Mouse (Mus musculus) cerebellum, adult 18-20 months (tissue): ENCODE data around the gene Lzts3.
"Not testable (repeated sequence)": the region's sequence is repeated elsewhere in the genome, so short reads cannot be mapped to it uniquely, and the experiment has no call there.

Source experiments
- DNase-seq, 2 experiments: peaks; one replicate each; pipeline ENCODE4 v3.0.0; 2021

Gene Lzts3

DNA sequence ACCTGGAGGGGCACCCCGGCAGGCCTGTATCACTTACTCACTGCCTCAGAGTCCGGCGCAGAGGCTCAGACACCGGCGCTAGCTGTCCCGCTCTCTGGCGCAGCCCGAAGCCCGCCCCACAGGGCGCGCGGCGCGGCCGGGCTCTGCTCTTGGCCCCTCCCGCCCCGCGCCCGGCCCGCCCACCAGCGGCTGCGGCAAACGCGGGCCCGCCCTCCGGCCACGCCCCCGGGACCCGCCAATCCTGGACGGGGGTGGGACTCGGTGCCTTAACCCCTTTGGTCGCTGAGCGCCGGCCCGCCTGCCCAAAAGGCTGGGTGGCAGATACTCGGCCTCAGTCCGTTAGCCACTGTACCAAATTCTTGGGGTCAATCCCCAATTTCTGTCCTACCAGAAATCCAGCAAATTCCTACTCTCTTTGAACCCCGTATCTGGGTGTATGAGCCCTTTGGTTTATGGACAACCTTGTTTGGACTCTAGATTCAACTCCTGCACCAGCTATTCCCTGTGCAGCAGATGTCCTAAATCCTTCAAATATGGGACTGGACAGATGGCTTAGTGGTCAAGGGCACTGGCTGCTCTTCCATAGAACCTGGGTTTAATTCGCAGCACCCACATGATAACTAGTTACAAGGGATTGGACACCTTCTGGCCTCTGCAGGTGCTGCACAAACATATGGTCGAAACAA, at the start of gene Lzts3:
Lzts3 (minus strand) TSS at position 120 of the 686 bp plus-strand sequence.
- DNase-seq = peak; percentile 96 to 97

DNA sequence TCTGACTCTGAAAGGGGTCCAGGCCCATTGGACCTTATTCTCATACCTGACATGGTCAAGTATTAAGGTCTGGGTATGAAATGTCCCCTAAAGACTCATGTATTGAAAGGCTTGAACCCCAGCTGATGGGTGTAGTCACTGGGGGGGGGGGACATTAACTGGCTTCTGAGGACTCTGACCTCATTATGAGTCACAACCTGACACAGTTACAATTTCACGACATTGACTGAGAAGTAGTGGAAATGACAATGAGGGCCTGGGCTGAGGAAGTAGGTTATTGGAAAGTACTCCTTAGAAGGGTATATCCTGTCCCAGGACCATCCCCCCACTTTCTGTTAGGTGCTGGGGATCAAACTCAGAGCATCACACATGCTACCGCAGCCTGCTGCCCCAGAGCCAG, 46.4 kb upstream of the Lzts3 start:
- DNase-seq = no peak

DNA sequence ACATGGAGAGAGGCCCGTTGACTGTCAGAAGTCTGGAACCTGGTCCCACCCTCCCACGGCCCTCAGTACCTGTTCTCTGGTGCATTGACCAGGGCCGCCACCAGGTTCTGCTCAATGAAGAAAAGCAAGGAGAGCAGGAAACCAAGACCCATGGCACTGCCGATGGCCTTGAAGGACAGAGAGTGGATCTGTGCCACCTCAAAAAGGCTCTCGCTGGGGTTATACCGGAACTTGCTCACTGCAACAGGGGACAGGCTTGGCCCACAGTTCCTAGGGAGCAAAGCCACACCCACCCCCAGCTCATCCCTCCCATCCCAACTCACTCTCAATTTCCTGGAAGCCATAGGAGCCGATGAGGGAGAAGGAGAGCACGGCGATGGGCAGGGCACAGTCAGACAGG, 42.8 kb upstream of the Lzts3 start:
- DNase-seq = no peak

DNA sequence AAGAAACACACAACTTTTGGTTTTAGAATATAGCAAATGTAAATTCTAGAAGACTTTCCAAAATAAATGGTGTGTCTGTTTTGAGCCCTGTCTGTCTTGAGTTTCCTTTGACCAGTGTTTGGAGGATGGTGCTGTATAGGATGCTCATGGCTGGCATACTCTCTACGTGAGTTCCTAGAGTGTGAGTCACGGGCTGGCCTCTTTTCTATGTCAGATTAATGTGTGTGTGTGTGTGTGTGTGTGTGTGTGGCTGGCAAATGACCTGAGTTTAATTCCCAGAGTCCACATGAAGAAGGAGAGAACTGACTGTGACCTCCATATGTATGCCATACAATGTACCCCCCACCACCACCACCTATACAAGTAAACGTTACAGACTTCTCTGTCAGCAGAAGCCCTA, 38.9 kb upstream of the Lzts3 start:
- DNase-seq = no peak

DNA sequence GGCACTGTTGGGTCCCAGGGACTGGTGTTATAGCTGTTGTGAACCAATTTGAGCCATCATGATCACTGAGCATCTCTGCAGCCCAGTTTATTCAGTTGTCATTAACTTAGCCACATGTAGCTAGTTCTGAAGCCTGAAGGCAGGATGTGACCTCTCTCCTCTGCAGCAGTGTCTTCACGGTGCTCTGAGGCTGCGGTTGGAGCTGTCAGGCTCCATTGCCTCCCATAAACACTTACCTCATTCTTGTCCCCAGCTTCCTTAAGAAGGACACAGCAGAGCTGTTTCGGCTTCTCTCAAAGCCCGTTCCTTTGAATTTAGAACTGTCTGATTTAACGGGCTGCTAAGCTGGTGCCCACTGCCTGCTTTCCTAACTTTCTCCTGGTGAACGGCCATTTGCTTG, 37.3 kb upstream of the Lzts3 start:
- DNase-seq = no peak

DNA sequence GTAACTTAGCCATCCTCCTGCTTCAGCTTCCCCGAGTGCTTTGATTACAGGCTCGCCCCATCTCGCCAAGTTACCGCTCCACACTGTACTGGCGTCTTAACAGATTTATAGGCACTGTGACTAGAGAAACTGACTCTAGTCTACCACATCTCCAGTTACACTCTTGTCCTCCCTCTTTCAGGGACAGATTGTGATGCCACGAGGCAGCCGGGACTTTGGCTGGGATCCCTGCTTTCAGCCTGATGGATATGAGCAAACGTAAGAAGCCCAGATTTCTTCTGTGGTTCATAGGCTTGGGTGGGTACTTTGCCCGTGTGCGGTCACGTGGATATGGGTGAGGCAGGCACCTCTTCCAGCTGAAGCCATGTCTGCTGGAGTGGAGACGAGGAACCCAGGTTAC, 36.6 kb upstream of the Lzts3 start:
- DNase-seq = no peak

DNA sequence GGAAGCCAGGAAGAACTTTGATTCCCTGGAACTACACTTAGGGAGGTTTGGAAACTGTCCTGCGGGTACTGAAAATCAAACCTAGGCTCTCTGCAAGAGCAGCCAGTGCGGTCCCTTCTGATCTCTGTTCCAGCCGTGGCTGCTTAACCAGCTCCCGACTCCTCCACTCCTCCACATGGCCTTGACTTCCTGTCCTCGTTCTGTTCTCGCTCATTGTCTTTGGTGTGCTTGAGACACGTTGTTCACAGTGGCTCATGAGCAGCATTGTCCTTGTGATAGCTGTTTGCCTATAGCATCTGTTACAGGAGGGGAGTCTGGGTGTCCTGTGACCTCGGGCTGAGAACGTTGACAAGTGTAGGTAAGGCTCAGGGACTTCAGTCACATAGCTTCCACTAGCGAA, 34.6 kb upstream of the Lzts3 start:
- DNase-seq = no peak

DNA sequence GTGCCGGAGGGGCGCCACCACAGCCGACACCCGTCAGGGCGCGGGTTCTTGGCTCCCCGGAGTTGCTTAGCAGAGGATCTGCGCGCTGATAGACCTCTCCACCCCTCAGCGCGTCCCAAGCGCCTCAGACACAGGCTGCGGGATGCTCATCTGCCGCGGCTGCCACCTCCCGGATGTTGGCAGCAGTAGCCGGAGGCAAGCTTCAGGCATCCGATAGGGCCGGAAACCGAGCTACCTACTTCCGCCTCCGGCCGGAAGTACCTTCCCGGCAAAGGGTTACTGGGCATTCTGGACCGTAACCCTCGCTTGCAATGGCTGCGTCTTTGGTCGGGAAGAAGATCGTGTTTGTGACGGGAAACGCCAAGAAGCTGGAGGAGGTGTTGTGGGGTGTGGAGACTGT, 25.0 kb upstream of the Lzts3 start, which contains the start of gene Itpa:
Itpa (plus strand) TSS at position 52 of the 400 bp plus-strand sequence.
- DNase-seq = peak; percentile 90 to 93

DNA sequence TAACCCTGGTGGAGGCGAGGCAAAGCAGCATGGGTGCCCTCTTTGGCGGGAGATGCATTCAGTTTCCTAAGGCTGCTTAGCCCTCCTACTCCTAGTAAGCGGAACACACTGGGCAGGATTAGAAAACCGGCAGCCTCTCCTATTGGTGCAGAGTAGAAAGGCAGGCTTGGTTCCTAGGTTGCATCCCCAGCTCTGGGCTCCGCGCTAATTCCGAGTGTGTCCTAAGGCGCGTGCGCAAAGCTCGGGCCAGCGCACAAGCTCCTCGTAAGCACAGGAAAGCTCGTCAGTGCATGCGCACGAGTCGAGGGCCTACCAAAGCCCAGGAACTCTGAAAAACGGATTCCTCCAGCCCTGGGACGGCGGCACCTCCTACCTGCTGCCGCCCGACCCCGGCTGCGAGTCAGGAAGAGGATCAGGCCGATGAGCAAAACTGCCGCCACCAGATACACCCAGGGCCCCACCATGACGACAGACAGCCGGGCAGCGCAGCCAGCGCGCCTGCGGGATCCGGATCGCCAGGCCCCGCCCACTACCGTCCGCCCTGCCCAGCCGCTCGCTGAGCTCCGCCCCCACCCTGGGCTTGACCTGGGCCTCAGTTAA, 21.6 kb upstream of the Lzts3 start, which contains the start of gene Ddrgk1:
Ddrgk1 (minus strand) TSS at position 558 of the 600 bp plus-strand sequence.
- peak; percentile 94 to 95 for DNase-seq

DNA sequence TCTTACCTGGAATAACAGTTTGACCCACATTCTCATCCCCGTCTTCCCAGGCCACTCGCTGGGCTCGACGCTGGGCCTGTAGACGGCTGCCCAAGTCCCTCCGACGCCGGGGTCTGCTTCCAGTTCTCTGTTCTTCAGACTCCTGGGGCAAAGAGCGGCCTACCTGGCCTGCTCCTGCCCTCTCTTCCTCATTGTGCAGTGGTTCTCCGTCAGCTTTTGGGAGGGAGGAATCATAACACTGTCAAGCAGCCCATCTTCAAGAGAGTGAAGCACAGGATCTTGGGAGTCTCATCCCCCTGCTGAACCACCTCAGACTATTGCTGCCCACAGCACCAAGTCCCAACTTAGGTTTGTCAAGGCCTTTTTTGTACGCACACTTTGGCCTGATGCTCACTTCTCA, 20.7 kb upstream of the Lzts3 start:
- peak in 1 of 2 experiments; percentile 24 for DNase-seq

DNA sequence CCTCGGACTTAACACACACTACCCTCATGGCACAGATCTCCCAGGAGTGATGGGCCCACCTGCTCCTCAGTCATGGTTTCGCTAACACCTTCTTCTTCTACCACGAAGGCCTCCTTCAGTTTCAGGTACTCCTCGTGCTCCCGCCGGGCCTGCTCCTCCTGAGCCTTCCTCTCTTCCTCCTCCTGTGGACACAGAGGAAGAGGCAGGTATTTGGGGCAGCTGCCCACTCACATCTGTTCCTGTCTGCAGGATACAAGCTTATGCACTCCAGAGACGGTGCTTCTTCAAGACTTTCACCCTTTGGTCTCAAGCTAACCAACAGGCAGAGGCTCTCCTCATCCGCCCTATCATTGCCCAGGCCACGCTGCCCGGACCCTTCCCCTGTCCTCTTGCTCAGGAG, 15.9 kb upstream of the Lzts3 start:
- DNase-seq = no peak

DNA sequence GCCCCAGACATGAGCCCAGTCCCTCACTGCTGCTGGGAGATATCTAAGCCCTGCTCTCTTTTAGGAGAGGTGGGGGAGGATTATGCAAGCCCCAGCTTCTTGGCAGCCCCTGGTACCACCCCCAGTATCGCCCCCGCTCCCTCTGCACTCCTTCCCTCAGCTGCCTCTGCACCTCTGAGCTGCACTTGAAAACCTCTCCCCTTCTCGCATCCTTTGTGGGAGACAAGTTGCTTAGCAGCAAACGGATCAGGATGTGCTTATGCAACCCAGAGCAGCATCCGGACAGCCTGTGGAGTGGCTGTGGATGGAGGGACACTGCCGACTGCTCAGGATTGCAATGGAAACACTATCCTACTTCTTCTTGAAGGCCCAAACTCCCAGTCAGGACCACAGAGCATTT, 14.9 kb upstream of the Lzts3 start:
- no peak for DNase-seq

DNA sequence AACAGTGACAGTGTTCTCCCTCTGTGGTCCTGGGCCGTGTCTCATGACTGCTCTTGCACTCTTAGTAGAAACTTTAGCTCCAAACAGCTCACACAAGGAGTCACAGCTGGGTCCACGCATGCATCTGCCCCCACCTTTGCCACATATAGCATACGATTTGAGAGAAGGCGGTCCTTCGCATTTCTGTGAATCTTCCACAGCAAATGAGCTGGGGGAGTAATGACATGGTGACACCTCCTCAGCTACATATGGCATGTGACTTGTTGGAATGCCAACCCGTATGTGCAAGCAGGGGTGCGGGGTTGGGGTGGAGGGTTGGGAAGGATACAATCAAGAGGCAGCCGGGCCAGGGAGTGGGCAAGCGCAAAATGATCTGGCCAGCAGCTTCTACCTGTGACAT, 13.9 kb upstream of the Lzts3 start:
- DNase-seq = no peak

DNA sequence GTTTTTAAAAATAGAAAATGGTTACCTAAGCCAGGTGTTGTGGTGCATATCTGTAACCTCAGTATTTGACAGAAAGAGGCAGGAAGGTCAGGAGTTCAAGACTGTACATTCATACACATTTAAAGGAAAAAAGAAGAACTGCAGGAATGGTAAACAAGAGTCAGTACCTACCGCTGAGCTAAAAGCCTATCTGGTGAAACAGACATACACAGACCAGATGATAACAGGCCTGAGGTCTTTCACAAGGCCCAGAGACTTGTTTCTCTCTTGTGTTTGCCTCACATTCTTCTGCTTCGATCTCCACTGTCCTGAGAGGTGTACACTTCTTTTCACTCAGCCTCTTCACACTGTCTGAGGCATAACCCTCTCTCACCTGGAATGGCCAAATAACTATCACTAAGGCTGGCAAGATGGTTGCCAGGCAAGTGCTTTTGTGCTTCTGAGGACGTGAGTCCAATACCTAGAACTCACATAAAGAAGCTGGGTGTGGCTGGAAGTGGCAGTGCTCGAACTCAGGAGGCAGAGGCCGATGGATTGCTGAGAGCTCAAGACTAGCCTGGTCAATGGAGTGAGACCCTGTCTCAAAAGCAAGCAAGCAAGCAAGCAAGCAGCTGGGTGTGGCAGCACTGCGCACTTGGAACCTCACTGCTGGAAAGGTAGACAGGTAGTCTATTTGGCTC, 13.2 kb upstream of the Lzts3 start:
- no peak for DNase-seq

DNA sequence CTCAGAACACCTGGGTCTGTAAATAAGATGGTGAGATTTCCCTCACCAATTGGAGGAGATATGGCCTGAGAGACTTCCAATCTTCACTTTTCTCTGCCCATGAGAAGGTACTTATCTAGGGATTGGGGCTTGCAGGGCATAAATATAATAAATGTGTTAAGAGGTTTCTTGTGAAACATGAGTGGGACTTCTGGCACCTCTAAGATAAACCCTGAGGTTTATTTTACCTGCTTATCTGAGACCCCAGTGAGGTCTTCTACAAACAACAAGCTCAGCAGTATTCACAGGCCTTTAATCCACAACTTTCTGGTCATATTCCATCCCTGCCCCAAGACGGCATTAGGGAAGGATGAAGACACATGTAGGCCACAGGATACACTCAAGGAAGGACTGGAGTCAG, 11.2 kb upstream of the Lzts3 start:
- DNase-seq = no peak

DNA sequence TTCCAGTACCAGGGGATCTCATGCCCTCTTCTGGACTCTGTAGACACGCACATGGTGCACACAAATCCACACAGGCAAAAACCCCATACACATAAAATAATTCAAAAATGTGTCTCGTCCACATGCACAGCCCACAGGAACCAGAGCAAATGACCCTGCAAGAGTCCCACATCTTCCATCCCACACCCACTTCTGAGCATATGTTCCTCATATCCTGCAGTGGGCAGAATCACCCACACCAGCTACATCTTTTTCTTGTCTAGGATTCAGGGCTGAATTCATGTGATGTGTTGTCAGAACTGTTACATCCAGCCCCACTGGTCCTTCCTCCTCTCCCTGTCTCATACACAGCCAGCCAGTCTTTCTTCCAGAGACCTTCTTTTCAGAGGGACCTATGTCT, 10.7 kb upstream of the Lzts3 start:
- no peak for DNase-seq

DNA sequence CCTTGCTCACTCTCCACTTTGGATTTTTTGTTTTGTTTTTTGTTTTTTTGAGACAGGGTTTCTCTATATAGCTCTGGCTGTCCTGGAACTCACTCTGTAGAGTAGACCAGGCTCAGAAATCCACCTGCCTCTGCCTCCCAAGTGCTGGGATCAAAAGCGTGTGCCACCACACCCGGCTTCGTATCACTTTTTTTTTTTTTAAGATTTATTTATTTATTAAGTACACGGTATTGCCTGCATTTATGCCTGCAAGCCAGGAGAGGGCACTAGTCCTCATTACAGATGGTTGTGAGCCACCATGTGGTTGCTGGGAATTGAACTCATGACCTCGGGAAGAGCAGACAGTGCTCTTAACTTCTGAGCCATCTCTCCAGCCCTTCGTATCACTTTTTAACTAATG, 6.4 kb upstream of the Lzts3 start:
- not testable (repeated sequence) for DNase-seq

DNA sequence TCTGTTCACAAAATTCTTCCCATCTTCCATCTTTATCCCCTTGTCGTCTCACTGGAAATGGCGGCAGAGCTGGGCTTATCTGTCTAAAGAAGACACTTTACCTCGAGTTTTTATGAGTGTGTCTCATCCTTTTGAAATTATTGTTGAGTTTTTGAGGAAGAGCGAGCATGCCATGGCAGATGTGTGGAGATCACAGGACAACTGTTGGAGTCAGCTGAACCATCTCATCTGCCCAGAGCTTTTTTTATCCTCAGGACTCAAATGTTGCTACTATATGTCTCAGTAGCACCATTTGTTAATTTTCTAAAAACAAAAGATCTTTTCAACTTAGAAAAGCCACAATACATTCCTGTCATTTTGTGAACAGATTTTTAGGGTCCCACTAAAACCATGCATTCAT, 2.6 kb upstream of the Lzts3 start:
- DNase-seq = no peak

DNA sequence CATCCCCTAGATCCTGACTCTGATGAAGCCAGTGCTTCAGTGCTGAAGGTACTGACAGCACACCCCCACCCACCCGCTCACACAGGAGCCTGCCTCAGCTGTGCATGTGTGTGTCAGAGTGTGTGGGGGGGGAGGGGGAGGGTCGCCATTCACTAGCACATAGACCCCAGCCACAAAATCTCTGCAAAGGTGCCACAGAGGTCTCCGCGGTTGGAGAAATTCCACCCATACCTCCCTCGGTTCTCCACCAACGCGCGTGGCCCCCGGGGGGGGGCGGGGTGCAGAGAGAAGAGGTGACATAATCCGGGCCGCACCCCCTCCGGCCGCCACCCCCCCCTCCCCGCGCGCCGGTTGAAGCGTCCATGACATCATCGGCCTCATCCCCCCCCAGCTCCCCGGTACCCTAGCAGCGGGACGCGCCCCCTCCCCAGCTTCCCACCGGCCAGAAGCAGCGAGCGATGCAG, 374 bp downstream of the Lzts3 start:
- DNase-seq = no peak

DNA sequence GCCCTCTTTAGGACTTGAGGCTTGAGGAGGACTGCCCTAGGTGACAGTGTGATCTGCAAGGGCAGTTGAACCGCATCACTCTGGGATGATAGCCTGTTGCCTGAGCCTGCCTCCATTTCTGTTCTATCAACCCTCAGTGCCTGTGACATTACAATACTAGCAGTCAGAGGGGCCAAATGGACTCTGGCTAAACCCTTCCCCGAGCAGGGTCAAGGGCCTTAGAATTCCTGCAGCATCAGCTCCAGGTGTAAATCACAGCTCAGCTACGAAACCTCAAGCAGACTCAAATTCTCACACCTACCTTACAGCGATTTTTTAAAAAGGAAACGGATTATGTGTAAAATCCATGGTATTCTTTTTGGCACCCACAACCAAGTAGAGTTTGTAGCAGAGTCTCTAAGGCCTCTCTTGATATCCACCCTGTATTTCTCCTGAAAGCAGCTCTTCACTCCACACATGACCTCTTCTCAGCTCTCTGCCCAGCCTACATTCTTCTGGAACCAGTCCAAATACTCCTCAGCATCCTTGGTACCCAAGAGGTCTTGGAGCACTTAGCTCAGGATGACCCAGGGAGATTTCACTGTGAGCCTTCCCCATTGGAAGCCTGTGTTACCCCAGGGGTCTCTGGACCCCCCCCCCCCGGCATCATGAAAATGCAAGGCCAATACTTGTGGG, 1.1 kb downstream of the Lzts3 start:
- DNase-seq = peak in 1 of 2 experiments; percentile 20

DNA sequence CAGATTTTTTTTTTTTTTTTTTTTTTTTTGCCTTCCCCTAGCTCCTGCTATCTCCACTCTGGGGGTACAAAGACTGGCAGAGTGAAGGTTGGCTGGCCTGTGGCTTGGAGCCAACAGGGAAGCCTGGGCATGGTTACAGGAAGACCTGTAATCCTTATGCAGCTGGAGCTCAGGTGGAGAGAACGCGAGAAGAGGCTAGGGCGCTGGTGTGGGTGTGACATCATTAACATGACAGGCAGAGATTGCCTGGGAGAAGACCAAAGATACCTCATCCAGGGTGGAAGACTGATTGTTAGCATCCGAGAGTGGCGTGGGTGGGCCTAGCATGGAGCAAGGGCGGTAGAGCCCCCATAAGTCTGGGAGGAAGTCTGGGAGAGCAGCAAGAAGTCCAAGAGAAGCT, 3.3 kb downstream of the Lzts3 start:
- DNase-seq = peak in 1 of 2 experiments; percentile 15

DNA sequence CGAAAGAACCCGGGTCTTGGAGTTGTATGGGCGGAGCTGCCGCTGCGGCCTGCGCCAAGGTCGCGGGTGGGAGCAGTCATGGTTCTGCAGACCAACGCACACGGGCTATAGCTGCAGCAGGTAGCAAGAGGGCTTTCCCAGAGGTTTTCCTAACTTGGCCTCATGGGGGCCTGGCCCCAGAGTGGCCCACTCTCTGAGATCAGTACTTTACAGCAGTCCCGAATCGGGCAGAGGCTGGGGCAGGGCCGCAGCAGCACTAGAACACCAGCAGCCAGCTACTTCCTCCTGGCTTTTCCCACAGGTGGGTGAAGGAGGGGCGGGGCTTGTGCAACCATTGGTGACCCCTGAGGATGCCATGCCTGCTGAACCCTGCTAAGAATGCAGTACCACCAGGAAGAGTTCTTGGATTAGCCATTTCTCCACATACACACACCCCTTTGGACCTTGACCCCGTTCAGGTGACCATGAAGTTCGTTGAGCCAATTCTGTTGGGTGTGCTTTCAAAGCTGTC, 4.4 kb downstream of the Lzts3 start:
- peak in 1 of 2 experiments; percentile 14 for DNase-seq

DNA sequence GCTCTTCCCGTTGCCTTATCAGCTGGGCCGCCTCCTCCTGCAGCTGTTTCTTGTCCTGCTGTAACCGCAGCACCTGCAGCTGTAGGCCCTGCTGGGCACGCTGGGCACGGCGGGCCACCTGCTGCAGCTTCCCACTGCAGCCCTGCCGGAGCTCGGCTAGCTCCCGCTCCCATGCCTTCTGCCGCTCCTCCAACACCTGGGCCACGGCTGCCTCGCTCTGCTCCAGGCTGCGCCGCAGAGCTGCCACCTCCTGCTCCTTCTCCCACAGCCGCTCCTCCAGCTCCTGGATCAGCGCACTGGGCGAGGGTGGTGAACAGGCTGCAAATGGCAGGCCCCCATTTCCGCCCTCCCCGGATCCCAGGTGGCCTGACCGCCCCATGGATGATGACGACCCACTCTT, 6.8 kb downstream of the Lzts3 start:
- DNase-seq = peak; percentile 21 to 39
